Mouse (Mus musculus): ENCODE results near the gene Car10. TPM values are rescaled to one million over a fixed set of nuclear protein-coding genes. Genes with fewer than 3 reads are reported as not detected.

Car10 gene
- polyA plus RNA-seq, 1 experiment from 2014 or later, result 0.29 TPM

DNA sequence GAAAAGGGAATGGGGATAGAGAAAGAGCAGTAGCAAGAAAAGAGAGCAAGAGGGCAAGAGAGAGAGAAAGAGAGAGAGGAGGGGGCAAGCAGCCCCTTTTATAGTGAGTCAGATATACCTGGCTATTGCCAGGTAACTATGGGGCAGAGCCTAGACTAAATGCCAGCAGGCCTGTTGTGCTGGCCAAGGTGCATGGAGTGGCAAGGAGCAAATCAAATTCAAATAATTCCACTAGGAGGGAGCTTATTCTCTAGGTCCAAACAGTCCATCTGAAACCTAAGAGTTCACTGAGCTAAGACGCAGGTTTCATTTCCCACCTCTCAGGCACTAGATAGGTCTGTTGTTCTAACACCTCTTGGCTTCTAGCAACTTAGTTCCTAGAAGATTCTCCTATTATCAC is 544.5 kb downstream of the Car10 start:
- H3K4me3 ChIP-seq (ENCODE audit: low read depth, low read length), result no peak overlapping the region
- no peak overlapping the region for H3K9ac ChIP-seq (replicated peaks; ENCODE audit: low read depth, low read length)
- no peaks in the 10 kb centered on the region for H3K4me1 ChIP-seq (ENCODE audit: control insufficient read depth, insufficient read depth, low read length)
- no peaks in the 10 kb centered on the region for H3K9me3 ChIP-seq (ENCODE audit: control insufficient read depth, low read depth, low read length)
- no peaks in the 10 kb centered on the region for H3K36me3 ChIP-seq (ENCODE audit: control insufficient read depth, insufficient read depth, low read length)
- H3K27ac ChIP-seq (ENCODE audit: low read length), result no peak overlapping the region
- no peak overlapping the region for H3K4me2 ChIP-seq (replicated peaks; ENCODE audit: low read depth, low read length)
- no peaks in the 10 kb centered on the region for H3K27me3 ChIP-seq (ENCODE audit: control insufficient read depth, insufficient read depth, low read length)
- no peak for ATAC-seq (ENCODE audit: insufficient number of reproducible peaks, insufficient read depth, low FRiP score, low read depth)
- 85% methylated on average over 1 of the region's 1 CpGs for WGBS

DNA sequence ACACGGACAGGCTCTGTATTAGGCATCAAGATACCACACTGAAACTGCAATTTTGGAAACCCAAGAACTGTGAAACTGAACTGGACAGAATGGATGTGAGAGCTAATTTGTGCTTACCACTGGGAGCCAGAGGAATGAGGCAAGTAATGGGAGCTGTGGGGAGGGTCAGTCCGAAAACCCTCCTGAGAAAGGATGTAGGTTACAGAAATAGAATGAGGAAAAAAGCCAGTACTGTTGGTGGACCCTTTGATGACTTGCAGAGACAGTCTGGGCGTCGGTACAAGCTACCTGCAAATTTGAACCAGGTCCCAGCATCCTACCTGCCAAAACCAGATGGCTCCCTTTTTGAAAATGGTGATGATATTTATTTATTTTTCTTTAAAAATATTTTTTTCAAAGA is 545.2 kb downstream of the Car10 start:
- no peaks in the 10 kb centered on the region for H3K27me3 ChIP-seq (ENCODE audit: control insufficient read depth, insufficient read depth, low read length)
- no peak overlapping the region for H3K9ac ChIP-seq (replicated peaks; ENCODE audit: low read depth, low read length)
- WGBS, result 84% methylated on average over 4 of the region's 4 CpGs
- no peak for ATAC-seq (ENCODE audit: insufficient number of reproducible peaks, insufficient read depth, low FRiP score, low read depth)
- no peaks in the 10 kb centered on the region for H3K9me3 ChIP-seq (ENCODE audit: control insufficient read depth, low read depth, low read length)
- no peaks in the 10 kb centered on the region for H3K4me1 ChIP-seq (ENCODE audit: control insufficient read depth, insufficient read depth, low read length)
- no peak overlapping the region for H3K4me2 ChIP-seq (replicated peaks; ENCODE audit: low read depth, low read length)
- H3K27ac ChIP-seq (ENCODE audit: low read length), result no peak overlapping the region
- no peaks in the 10 kb centered on the region for H3K36me3 ChIP-seq (ENCODE audit: control insufficient read depth, insufficient read depth, low read length)
- H3K4me3 ChIP-seq (ENCODE audit: low read depth, low read length), result no peak overlapping the region

DNA sequence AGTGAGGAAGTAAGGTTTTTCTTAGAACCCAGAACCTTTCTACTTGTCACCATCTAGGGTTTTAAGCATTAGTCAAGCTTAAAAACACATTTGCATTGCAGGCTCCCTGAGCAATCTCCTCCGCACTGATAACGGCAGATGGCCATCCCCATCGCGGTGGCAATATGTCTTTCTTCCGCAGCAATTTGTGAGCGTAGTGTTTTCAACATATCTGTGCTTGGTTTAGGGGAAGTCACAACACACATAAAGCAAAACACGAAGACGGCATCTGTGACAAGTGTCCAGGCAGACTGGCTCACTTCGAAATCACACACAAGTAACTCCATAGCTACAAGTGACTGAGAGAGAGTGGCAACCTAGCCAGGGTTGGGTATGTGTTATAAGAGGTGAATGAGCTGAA is 545.6 kb downstream of the Car10 start:
- H3K27me3 ChIP-seq (ENCODE audit: control insufficient read depth, insufficient read depth, low read length), result no peaks in the 10 kb centered on the region
- no peaks in the 10 kb centered on the region for H3K4me1 ChIP-seq (ENCODE audit: control insufficient read depth, insufficient read depth, low read length)
- ATAC-seq (ENCODE audit: insufficient number of reproducible peaks, insufficient read depth, low FRiP score, low read depth), result no peak
- WGBS, result 90% methylated on average over 9 of the region's 9 CpGs
- no peaks in the 10 kb centered on the region for H3K36me3 ChIP-seq (ENCODE audit: control insufficient read depth, insufficient read depth, low read length)
- no peak overlapping the region for H3K9ac ChIP-seq (replicated peaks; ENCODE audit: low read depth, low read length)
- no peaks in the 10 kb centered on the region for H3K9me3 ChIP-seq (ENCODE audit: control insufficient read depth, low read depth, low read length)
- H3K4me3 ChIP-seq (ENCODE audit: low read depth, low read length), result no peak overlapping the region
- no peak overlapping the region for H3K4me2 ChIP-seq (replicated peaks; ENCODE audit: low read depth, low read length)
- no peak overlapping the region for H3K27ac ChIP-seq (ENCODE audit: low read length)

DNA sequence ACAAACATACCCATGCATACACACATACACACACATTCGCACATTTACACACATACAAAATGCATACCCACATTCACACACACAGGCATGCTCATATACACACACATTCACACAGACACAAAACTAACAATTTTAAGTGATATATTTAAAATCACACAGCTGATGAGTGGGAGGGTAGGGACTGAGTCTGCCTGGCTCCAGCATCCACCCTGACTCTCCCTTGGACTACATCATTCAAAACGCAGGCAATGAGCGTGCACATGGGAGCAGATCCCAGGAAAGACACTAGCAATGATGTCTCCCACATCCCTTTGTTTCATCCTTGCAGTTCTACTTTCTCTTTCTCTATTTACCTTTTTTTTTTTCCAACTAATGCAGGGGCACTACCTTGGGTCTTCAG is 548.4 kb downstream of the Car10 start:
- Histone ChIP-seq H3K36me3 (ENCODE audit: control insufficient read depth, insufficient read depth, low read length) (no peaks in the 10 kb centered on the region), H3K27ac (ENCODE audit: low read length) (no peak overlapping the region), H3K9ac (replicated peaks; ENCODE audit: low read depth, low read length) (no peak overlapping the region), H3K27me3 (ENCODE audit: control insufficient read depth, insufficient read depth, low read length) (no peaks in the 10 kb centered on the region), H3K4me2 (replicated peaks; ENCODE audit: low read depth, low read length) (no peak overlapping the region), H3K4me3 (ENCODE audit: low read depth, low read length) (no peak overlapping the region), H3K9me3 (ENCODE audit: control insufficient read depth, low read depth, low read length) (no peaks in the 10 kb centered on the region), H3K4me1 (ENCODE audit: control insufficient read depth, insufficient read depth, low read length) (no peaks in the 10 kb centered on the region)
- 95% methylated on average over 3 of the region's 3 CpGs for WGBS
- no peak for ATAC-seq (ENCODE audit: insufficient number of reproducible peaks, insufficient read depth, low FRiP score, low read depth)

Measured in stomach, embryonic 14.5 days (tissue).